Mouse (Mus musculus): ENCODE results near the gene Bri3. TPM values are rescaled to one million over a fixed set of nuclear protein-coding genes. Genes with fewer than 3 reads are reported as not detected.

The Bri3 gene
- polyA plus RNA-seq (2012; rRNA removed) = 22.2 and 24.6 TPM in 2 replicates

GRCm38 (mm10) chr5:144243901-144244487, at the start of gene Bri3:
Gene Bri3 (plus strand): TSS chr5:144244437.

DNA sequence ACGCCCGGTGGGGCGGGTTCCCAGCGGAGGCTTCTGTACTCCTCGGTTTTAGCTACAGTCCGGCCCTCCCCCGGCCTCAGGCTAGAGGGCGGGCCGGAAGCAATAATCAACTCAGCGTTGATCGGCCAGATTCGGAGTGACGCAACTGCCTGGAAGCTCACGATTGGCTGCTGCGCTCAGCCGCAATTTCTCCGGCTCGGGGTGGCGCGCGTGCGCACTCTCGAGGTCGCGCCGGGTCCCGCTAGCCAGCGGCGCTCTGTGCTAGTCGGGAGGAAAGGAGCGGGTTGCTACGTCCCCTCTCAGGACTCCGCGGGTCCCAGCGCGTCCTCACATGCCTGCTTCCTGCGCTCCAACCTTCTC, 20.8 kb upstream of the Bri3 start, which contains the start of gene Tecpr1:
Tecpr1 (minus strand) TSS at position 113 of the 360 bp plus-strand sequence.

DNA sequence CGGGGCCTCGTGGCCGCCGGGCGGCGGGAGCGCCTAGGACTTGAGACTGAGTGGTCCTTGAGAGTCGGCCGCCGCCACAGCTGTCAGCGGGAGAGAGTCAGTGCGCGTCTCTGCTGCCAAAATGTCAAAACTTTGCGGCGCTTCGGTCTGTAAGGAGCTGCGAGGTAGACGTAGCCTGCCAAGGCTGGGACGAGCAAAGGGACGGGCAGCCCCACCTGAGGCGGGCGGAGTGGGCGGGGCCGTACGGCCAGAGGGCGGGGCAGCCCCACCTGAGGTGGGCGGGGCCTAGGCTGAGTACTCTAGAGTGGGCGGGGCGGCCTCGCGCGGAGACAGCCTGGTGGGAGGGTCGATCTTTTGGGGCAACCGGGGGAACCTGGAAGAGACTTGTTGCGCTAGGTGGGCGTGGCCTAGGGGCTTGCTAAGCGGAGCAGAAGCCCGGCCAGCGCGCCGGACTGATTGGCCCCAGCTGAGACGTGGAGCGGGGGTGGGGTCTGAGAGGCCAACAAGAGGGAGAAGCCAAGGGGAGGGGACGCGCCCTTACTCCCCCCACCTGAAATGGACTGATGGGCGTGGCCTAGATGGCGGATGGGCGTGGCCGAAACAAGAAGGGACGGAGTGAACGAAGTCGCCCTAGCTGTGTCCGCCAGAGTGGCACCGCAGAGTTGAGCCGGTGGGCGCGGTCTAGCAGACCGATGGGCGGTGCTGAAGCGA, 113.8 kb downstream of the Bri3 start, which contains the start of gene Baiap2l1:
Baiap2l1 (minus strand) TSS at position 232 of the 711 bp plus-strand sequence.

Other genes starting within 250 kb of the Bri3 start
- gene Ccz1, start 229.6 kb upstream of the Bri3 start, polyA plus RNA-seq (2012; rRNA removed) = 16.8 and 17.8 TPM in 2 replicates
- gene Ocm, start 217.8 kb upstream of the Bri3 start, polyA plus RNA-seq (2012; rRNA removed) = not detected in 2 replicates
- gene Lmtk2, start 144.0 kb upstream of the Bri3 start, polyA plus RNA-seq (2012; rRNA removed) = 2.0 and 2.4 TPM in 2 replicates
- 0.72 and 1.1 TPM in 2 replicates for gene Bhlha15, start 54.2 kb upstream of the Bri3 start, polyA plus RNA-seq (2012; rRNA removed)
- gene Tecpr1, start 20.8 kb upstream of the Bri3 start, polyA plus RNA-seq (2012; rRNA removed) = 3.7 and 4.3 TPM in 2 replicates
- gene Baiap2l1, start 113.7 kb downstream of the Bri3 start, polyA plus RNA-seq (2012; rRNA removed) = 11.6 and 11.8 TPM in 2 replicates

All from liver, embryonic 18 days (tissue).